Mouse (Mus musculus) liver, embryonic 14.5 days (tissue): ENCODE data around the gene Slit1.

Experiments
- CTCF ChIP-seq: IDR thresholded peaks from 2 replicates; pipeline ENCODE4 v1.5.1; 2016; ENCODE audit warnings: antibody characterized with exemption, low read depth, control low read depth
- EP300 ChIP-seq: IDR thresholded peaks from 2 replicates; pipeline ENCODE4 v1.6.1; 2016; ENCODE audit warnings: antibody characterized with exemption, low read depth

DNA sequence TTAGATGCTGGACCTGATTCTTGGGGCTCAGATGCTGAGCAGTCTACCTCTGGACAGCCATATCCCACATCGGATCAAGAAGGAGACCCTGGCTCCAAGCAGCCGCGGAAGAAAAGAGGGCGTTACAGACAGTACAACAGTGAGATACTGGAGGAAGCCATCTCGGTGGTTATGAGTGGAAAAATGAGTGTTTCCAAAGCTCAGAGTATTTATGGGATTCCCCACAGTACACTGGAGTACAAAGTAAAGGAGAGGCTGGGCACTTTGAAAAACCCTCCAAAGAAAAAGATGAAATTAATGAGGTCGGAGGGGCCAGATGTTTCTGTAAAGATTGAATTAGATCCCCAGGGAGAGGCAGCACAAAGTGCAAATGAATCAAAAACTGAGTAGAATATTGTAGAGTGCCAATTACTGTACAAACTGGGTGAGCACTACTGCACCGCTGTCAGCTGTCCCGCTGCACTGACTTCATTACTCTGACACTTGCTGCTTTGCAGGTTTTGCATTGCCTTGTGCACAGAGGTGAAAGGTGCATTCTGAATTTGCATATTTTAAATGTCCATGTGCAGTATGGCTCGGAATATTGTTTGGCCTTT, 184.5 kb downstream of the Slit1 start:
- TF ChIP-seq EP300 (no peak), CTCF (no peak)
